22 mouse cellular contexts compared by ENCODE assay signal in genomic region chr4:139446731-139447675, GRCm38 (mm10).
DNase-seq lines count a peak whose midpoint lies in the region; ATAC-seq lines count a peak whose summit lies in the region.
"Had no signal": no experiment of that assay in that cellular context is flagged by ENCODE, and none has a peak within 500 bp of the region (broad histone marks: within the 10 kb centered on the region; RNA-seq: fewer than 3 reads in every experiment).

No protein-coding gene starts in this region.

- peaks cover 5% of the 10 kb centered on the region; the same call in 1 of the 2 replicates for H3K4me1 ChIP-seq in lung, embryonic 16.5 days (replicated peaks; ENCODE audit: control insufficient read depth, insufficient read depth, low read length)
- no peaks in the 10 kb centered on the region for H3K4me1 ChIP-seq in embryonic facial prominence, embryonic 10.5 days
- H3K4me1 ChIP-seq: embryonic facial prominence, embryonic 15.5 days; forebrain, embryonic 10.5 days; heart, embryonic 10.5 days; intestine, embryonic 15.5 days; kidney, embryonic 15.5 days; midbrain, embryonic 12.5 days had no signal

- no peaks in the 10 kb centered on the region for H3K9me3 ChIP-seq in lung, embryonic 16.5 days (ENCODE audit: control insufficient read depth, low read length)
- H3K9me3 ChIP-seq in embryonic facial prominence, embryonic 10.5 days, result no peaks in the 10 kb centered on the region
- H3K9me3 ChIP-seq: embryonic facial prominence, embryonic 15.5 days; forebrain, embryonic 10.5 days; heart, embryonic 10.5 days; intestine, embryonic 15.5 days; kidney, embryonic 15.5 days; midbrain, embryonic 12.5 days had no signal

- no peak overlapping the region for H3K4me3 ChIP-seq in lung, embryonic 16.5 days (ENCODE audit: low read length)
- H3K4me3 ChIP-seq in embryonic facial prominence, embryonic 10.5 days, result no peak overlapping the region
- H3K4me3 ChIP-seq: embryonic facial prominence, embryonic 15.5 days; forebrain, embryonic 10.5 days; heart, embryonic 10.5 days; intestine, embryonic 15.5 days; kidney, embryonic 15.5 days; midbrain, embryonic 12.5 days; myocyte had no signal

- H3K4me2 ChIP-seq in lung, embryonic 16.5 days (ENCODE audit: low read depth, low read length), result no peak overlapping the region
- H3K4me2 ChIP-seq: embryonic facial prominence, embryonic 15.5 days; hindbrain, embryonic 14.5 days; intestine, embryonic 15.5 days; kidney, embryonic 15.5 days; midbrain, embryonic 12.5 days had no signal

- peak; percentile 49 to 72 for DNase-seq in adrenal gland, adult (ENCODE audit: inconsistent age in 2 of 2, low spot score in 1 of 2)
- no peak for DNase-seq in adrenal gland, postnatal 4 days (ENCODE audit: low spot score in 2 of 2)
- DNase-seq in lung, postnatal 36 days, result no peak
- peak; percentile 40 for DNase-seq in adrenal gland, postnatal 25 days
- DNase-seq in skeletal muscle tissue, adult 2 months (ENCODE audit: low read depth, low spot score), result peak; percentile 25
- no peak for DNase-seq in embryonic facial prominence, embryonic 10.5 days (ENCODE audit: low spot score)
- DNase-seq in right cerebral cortex, postnatal 25 days, result no peak
- DNase-seq: cerebellum, adult 9-10 months; gastrocnemius, postnatal 25 days; liver; liver, postnatal 0 days; thymus, adult 2 months had no signal

- H3K27ac ChIP-seq in lung, embryonic 16.5 days (ENCODE audit: low read length), result peak overlapping the region; percentile 69
- no peak overlapping the region for H3K27ac ChIP-seq in embryonic facial prominence, embryonic 10.5 days (replicated peaks)
- H3K27ac ChIP-seq: embryonic facial prominence, embryonic 15.5 days; forebrain, embryonic 10.5 days; heart, embryonic 10.5 days; hindbrain, embryonic 14.5 days; intestine, embryonic 15.5 days; kidney, embryonic 15.5 days; midbrain, embryonic 12.5 days had no signal

- no peak overlapping the region for H3K9ac ChIP-seq in lung, embryonic 16.5 days (ENCODE audit: low read length)
- H3K9ac ChIP-seq: embryonic facial prominence, embryonic 15.5 days; hindbrain, embryonic 14.5 days; intestine, embryonic 15.5 days; kidney, embryonic 15.5 days; liver, postnatal 0 days; midbrain, embryonic 12.5 days had no signal

- 77% methylated on average over 11 of the region's 11 CpGs for WGBS in lung, embryonic 16.5 days
- 91% methylated on average over 11 of the region's 11 CpGs for WGBS in embryonic facial prominence, embryonic 10.5 days

- peak; percentile 87 for ATAC-seq in lung, embryonic 16.5 days (ENCODE audit: low read depth)
- ATAC-seq: intestine, embryonic 15.5 days; liver, postnatal 0 days had no signal

- H3K27me3 ChIP-seq in lung, embryonic 16.5 days (ENCODE audit: control insufficient read depth, insufficient read depth, low read depth, low read length), result no peaks in the 10 kb centered on the region
- H3K27me3 ChIP-seq in embryonic facial prominence, embryonic 10.5 days (replicated peaks; ENCODE audit: low read depth, poor library complexity, severe bottlenecking), result no peaks in the 10 kb centered on the region
- H3K27me3 ChIP-seq: CH12.LX; embryonic facial prominence, embryonic 15.5 days; intestine, embryonic 15.5 days; kidney, embryonic 15.5 days; midbrain, embryonic 12.5 days had no signal

- peaks cover 74% of the 10 kb centered on the region for H3K36me3 ChIP-seq in lung, embryonic 16.5 days (ENCODE audit: control insufficient read depth, insufficient read depth, low read length)
- peaks cover 100% of the 10 kb centered on the region for H3K36me3 ChIP-seq in embryonic facial prominence, embryonic 10.5 days (replicated peaks)

Comparison
In these comparisons a context has a peak if more than half of its experiments do, and no peak if none do; other contexts are left out.
1. DNase-seq: peak in adrenal gland, adult (2 of 2), adrenal gland, postnatal 25 days (single experiment) and skeletal muscle tissue, adult 2 months (single experiment); none in adrenal gland, postnatal 4 days (0 of 2), lung, postnatal 36 days (single experiment), embryonic facial prominence, embryonic 10.5 days (single experiment) and right cerebral cortex, postnatal 25 days (single experiment).